Mouse (Mus musculus) intestine, postnatal 0 days (tissue): ENCODE data around the gene Atp23. TPM values are rescaled to one million over a fixed set of nuclear protein-coding genes. Genes with fewer than 3 reads are reported as not detected.

Source experiments
- ATAC-seq: fragments of 200-750 bp; cut with Nextera tagmentation; 2 replicates; pipeline ENCODE4 v1.8.0; 2017; ENCODE audit warnings: mild to moderate bottlenecking, moderate TSS enrichment, moderate library complexity
- H3K27ac ChIP-seq: fragments of 300-500 bp; sonication (generic); 2 replicates; pipeline ENCODE4 v1.5.1; 2014; ENCODE audit warnings: mild to moderate bottlenecking, low read depth, low read length, moderate library complexity
- H3K27me3 ChIP-seq: fragments of 300-500 bp; sonication (generic); replicated peaks from 2 replicates; pipeline ENCODE4 v1.6.1; 2014; ENCODE audit warnings: low read length, mixed read lengths; ENCODE audit not compliant: control insufficient read depth, insufficient read depth
- H3K36me3 ChIP-seq: fragments of 300-500 bp; sonication (generic); 2 replicates; pipeline ENCODE4 v1.6.1; 2014; ENCODE audit warnings: mild to moderate bottlenecking, moderate library complexity; ENCODE audit not compliant: control insufficient read depth, insufficient read depth
- H3K4me1 ChIP-seq: fragments of 300-500 bp; sonication (generic); replicated peaks from 2 replicates; pipeline ENCODE4 v1.6.1; 2014; ENCODE audit warnings: antibody characterized with exemption, low read length, mixed read lengths; ENCODE audit not compliant: control insufficient read depth, insufficient read depth
- H3K4me2 ChIP-seq: fragments of 300-500 bp; sonication (generic); replicated peaks from 2 replicates; pipeline ENCODE4 v1.6.1; 2014; ENCODE audit warnings: low read depth, mild to moderate bottlenecking, moderate library complexity
- H3K4me3 ChIP-seq: fragments of 300-500 bp; sonication (generic); 2 replicates; pipeline ENCODE4 v1.5.1; 2014; ENCODE audit warnings: low read depth, low read length
- H3K9ac ChIP-seq: fragments of 300-500 bp; sonication (generic); 2 replicates; pipeline ENCODE4 v1.6.1; 2014; ENCODE audit warnings: mild to moderate bottlenecking, low read depth, low read length
- H3K9me3 ChIP-seq: fragments of 300-500 bp; sonication (generic); 2 replicates; pipeline ENCODE4 v1.6.1; 2016; ENCODE audit warnings: mixed run types; ENCODE audit not compliant: control insufficient read depth
- CTCF ChIP-seq: sonication (generic); IDR thresholded peaks from 2 replicates; pipeline ENCODE4 v1.5.1; 2016; ENCODE audit warnings: low read depth, mild to moderate bottlenecking, control low read depth, antibody characterized with exemption, moderate library complexity
- WGBS: fragments of 180-500 bp; shearing (Covaris S2); extraction: QIAGEN DNeasy Blood & Tissue Kit; methylation state at CpG from one replicate; pipeline ENCODE4 v1.1.7; 2014; 5-methylcytosine and 5-hydroxymethylcytosine counted together
- polyA plus RNA-seq: library from polyadenylated mRNA; unstranded; fragments of >200 nt; fragmentation: Nextera tagmentation; extraction: Ambion mirVana; gene quantifications from 2 replicates; pipeline ENCODE4 v1.2.1, GENCODE M21; 2015

Atp23 gene
- polyA plus RNA-seq, 1 experiment from 2014 or later = 8.0 TPM

DNA sequence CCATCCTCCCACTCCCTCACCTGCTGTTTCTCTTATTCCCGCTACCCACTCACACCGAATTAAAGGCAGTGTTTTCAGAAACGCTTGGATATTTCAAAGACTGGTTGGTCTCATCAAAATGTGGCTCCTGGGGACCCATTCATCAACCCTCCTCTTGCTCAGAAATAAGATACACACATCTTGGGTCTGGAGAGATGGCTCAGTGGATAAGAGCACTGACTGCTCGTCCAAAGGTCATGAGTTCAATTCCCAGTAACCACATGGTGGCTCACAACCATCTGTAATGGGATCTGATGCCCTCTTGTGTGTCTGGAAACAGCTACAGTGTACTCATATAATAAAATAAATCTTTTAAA lies 311 bp upstream of the Atp23 start:
- Histone ChIP-seq H3K36me3 (no peaks in the 10 kb centered on the region; the same call in 1 of the 2 replicates), H3K4me2 (peak overlapping the region; percentile 100), H3K4me1 (0 out of 2 replicates have a peak, but pooled peaks cover 6% of the 10 kb centered on the region), H3K27ac (no peak overlapping the region), H3K9ac (peak overlapping the region; percentile 55; the same call in 1 of the 2 replicates), H3K9me3 (no peaks in the 10 kb centered on the region), H3K4me3 (peak overlapping the region; percentile 69), H3K27me3 (no peaks in the 10 kb centered on the region)
- ATAC-seq = no peak
- TF ChIP-seq CTCF = 0 out of 2 replicates have a peak, but pooled peaks have one; percentile 8
- 1% methylated on average over 4 of the region's 4 CpGs for WGBS

- 65% methylated on average over 6 of the region's 6 CpGs for WGBS
Measured at GRCm38 (mm10) chr10:126895891-126896290, 5.3 kb downstream of the Atp23 start.

GRCm38 (mm10) chr10:126894061-126894460 lies 7.1 kb downstream of the Atp23 start:
- H3K4me2 ChIP-seq = no peak overlapping the region
- H3K4me3 ChIP-seq = no peak overlapping the region
- H3K9ac ChIP-seq = no peak overlapping the region
- H3K27me3 ChIP-seq = no peaks in the 10 kb centered on the region
- no peak for ATAC-seq
- H3K4me1 ChIP-seq = no peaks in the 10 kb centered on the region
- no peak for TF ChIP-seq CTCF
- peaks cover 28% of the 10 kb centered on the region for H3K36me3 ChIP-seq
- no peaks in the 10 kb centered on the region for H3K9me3 ChIP-seq
- WGBS = 96% methylated on average over 15 of the region's 15 CpGs
- H3K27ac ChIP-seq = no peak overlapping the region

More at GRCm38 (mm10) chr10:126895891-126896290, 5.3 kb downstream of the Atp23 start:
- H3K36me3 ChIP-seq = peaks cover 13% of the 10 kb centered on the region; the same call in 1 of the 2 replicates
- TF ChIP-seq CTCF = peak; percentile 33; the same call in 1 of the 2 replicates
- no peak overlapping the region for H3K4me2 ChIP-seq
- H3K27me3 ChIP-seq = no peaks in the 10 kb centered on the region
- H3K9ac ChIP-seq = no peak overlapping the region
- ATAC-seq = no peak
- no peak overlapping the region for H3K27ac ChIP-seq
- H3K4me3 ChIP-seq = no peak overlapping the region
- H3K4me1 ChIP-seq = 0 out of 2 replicates have a peak, but pooled peaks cover 4% of the 10 kb centered on the region
- H3K9me3 ChIP-seq = no peaks in the 10 kb centered on the region

GRCm38 (mm10) chr10:126893145-126893544 lies 8.0 kb downstream of the Atp23 start:
- H3K36me3 ChIP-seq = peaks cover 33% of the 10 kb centered on the region

GRCm38 (mm10) chr10:126873755-126874154 lies 27.4 kb downstream of the Atp23 start:
- H3K4me3 ChIP-seq = no peak overlapping the region
- no peak for ATAC-seq
- H3K9ac ChIP-seq = no peak overlapping the region
- no peaks in the 10 kb centered on the region for H3K4me1 ChIP-seq
- no peak overlapping the region for H3K27ac ChIP-seq
- no peak overlapping the region for H3K4me2 ChIP-seq
- no peaks in the 10 kb centered on the region for H3K9me3 ChIP-seq
- no peaks in the 10 kb centered on the region for H3K27me3 ChIP-seq
- TF ChIP-seq CTCF = no peak
- whole genome bisulfite sequencing = 86% methylated on average over 3 of the region's 3 CpGs
- H3K36me3 ChIP-seq = no peaks in the 10 kb centered on the region; the same call in 1 of the 2 replicates

More at GRCm38 (mm10) chr10:126893145-126893544, 8.0 kb downstream of the Atp23 start:
- Histone ChIP-seq H3K4me3 (no peak overlapping the region), H3K27me3 (no peaks in the 10 kb centered on the region), H3K4me2 (no peak overlapping the region), H3K4me1 (no peaks in the 10 kb centered on the region), H3K27ac (no peak overlapping the region), H3K9ac (no peak overlapping the region), H3K9me3 (0 out of 2 replicates have a peak, but pooled peaks cover 3% of the 10 kb centered on the region)
- whole genome bisulfite sequencing = 96% methylated on average over 7 of the region's 7 CpGs
- ATAC-seq = no peak
- TF ChIP-seq CTCF = no peak

GRCm38 (mm10) chr10:126872256-126872655 lies 28.9 kb downstream of the Atp23 start:
- TF ChIP-seq CTCF = no peak
- no peak overlapping the region for H3K27ac ChIP-seq
- no peaks in the 10 kb centered on the region for H3K9me3 ChIP-seq
- H3K4me1 ChIP-seq = no peaks in the 10 kb centered on the region
- H3K4me3 ChIP-seq = no peak overlapping the region
- H3K9ac ChIP-seq = no peak overlapping the region
- H3K36me3 ChIP-seq = no peaks in the 10 kb centered on the region; the same call in 1 of the 2 replicates
- H3K27me3 ChIP-seq = no peaks in the 10 kb centered on the region
- 59% methylated on average over 5 of the region's 5 CpGs for WGBS
- H3K4me2 ChIP-seq = no peak overlapping the region
- ATAC-seq = no peak
